Comparison of ENCODE assay signal across 13 mouse cellular contexts in genomic region chr19:48368056-48368455, GRCm38 (mm10).
A peak's percentile ranks its signal among the peaks of the same experiment; 100 is the strongest.
DNase-seq lines count a peak whose midpoint lies in the region; TF ChIP-seq lines count a peak whose summit lies in the region.
"Had no signal": no experiment of that assay in that cellular context is flagged by ENCODE, and none has a peak within 500 bp of the region (broad histone marks: within the 10 kb centered on the region; RNA-seq: fewer than 3 reads in every experiment).

No protein-coding gene starts in this region.

- TF ChIP-seq CTCF in left cerebral cortex, adult 2 months (IDR thresholded peaks at IDR 0.05): no peak

- H3K27ac ChIP-seq in left cerebral cortex, adult 2 months: peak overlapping the region; percentile 62
- H3K27ac ChIP-seq: heart, embryonic 10.5 days; intestine, embryonic 15.5 days; limb, embryonic 15.5 days; neural tube, embryonic 12.5 days had no signal

- intact Hi-C loops in left cerebral cortex, adult 2 months (cut with DNase I): loop anchor here (2.0 to 5.0 kb wide), 2 partner anchors 107 to 161 kb away; partner anchors contain the start of gene Sorcs3

- H3K4me3 ChIP-seq in left cerebral cortex, adult 2 months: no peak overlapping the region
- H3K4me3 ChIP-seq: heart, embryonic 10.5 days; intestine, embryonic 15.5 days; limb, embryonic 15.5 days; neural tube, embryonic 12.5 days had no signal

- DNase-seq in retina, postnatal 1 day: peak; percentile 21
- DNase-seq in retina, embryonic 14.5 days (ENCODE audit: low spot score): no peak
- DNase-seq in frontal cortex, postnatal 36 days (ENCODE audit: low spot score in 2 of 2): peak; percentile 62 to 65
- DNase-seq in left cerebral cortex, adult 2 months (ENCODE audit: extremely low spot score in 1 of 2, low spot score in 2 of 2): peak; percentile 53 to 71
- DNase-seq in telencephalon, adult 2 months (ENCODE audit: low read depth, low spot score): peak; percentile 64
- DNase-seq in kidney, postnatal 14 days: no peak
- no peak for DNase-seq in urinary bladder, adult 2 months (ENCODE audit: low spot score)
- DNase-seq in thymus, postnatal 25 days: no peak
- DNase-seq: thymus, postnatal 4 days had no signal

Comparison
In these comparisons a context has a peak if more than half of its experiments do, and no peak if none do; other contexts are left out.
1. DNase-seq: peak in retina, postnatal 1 day (single experiment), frontal cortex, postnatal 36 days (2 of 2), left cerebral cortex, adult 2 months (2 of 2) and telencephalon, adult 2 months (single experiment); none in retina, embryonic 14.5 days (single experiment), kidney, postnatal 14 days (single experiment), urinary bladder, adult 2 months (single experiment) and thymus, postnatal 25 days (single experiment).